Mouse (Mus musculus) kidney, adult 8-10 months (tissue): ENCODE measurements around the gene Kdm2b.

ENCODE experiments used
- DNase-seq, 2 experiments: peaks; one replicate each; pipeline ENCODE4 v3.0.0; 2022

Gene Kdm2b

GRCm38 (mm10) chr5:122971438-122971837, 18.2 kb downstream of the Kdm2b start:
- DNase-seq, result no peak

- DNase-seq, result no peak
Observed at GRCm38 (mm10) chr5:122970056-122970455, 19.6 kb downstream of the Kdm2b start.

- peak; percentile 63 to 85 for DNase-seq
Observed at GRCm38 (mm10) chr5:122968322-122968721, 21.3 kb downstream of the Kdm2b start.

- peak; percentile 51 to 56 for DNase-seq
Observed at GRCm38 (mm10) chr5:122965427-122965826, 24.2 kb downstream of the Kdm2b start.

GRCm38 (mm10) chr5:122964853-122965252, 24.8 kb downstream of the Kdm2b start:
- DNase-seq, result peak in 1 of 2 experiments; percentile 33

GRCm38 (mm10) chr5:122961905-122962304, 27.7 kb downstream of the Kdm2b start:
- peak in 1 of 2 experiments; percentile 31 for DNase-seq

GRCm38 (mm10) chr5:122959391-122959790, 30.2 kb downstream of the Kdm2b start:
- DNase-seq, result no peak

- DNase-seq, result no peak
Observed at GRCm38 (mm10) chr5:122956059-122956458, 33.6 kb downstream of the Kdm2b start.

- DNase-seq, result peak; percentile 20 to 30
Observed at GRCm38 (mm10) chr5:122951913-122952641, 37.5 kb downstream of the Kdm2b start.

- DNase-seq, result peak; percentile 84 to 87
Observed at GRCm38 (mm10) chr5:122951056-122951912, 38.3 kb downstream of the Kdm2b start.

- peak; percentile 31 to 32 for DNase-seq
Observed at GRCm38 (mm10) chr5:122950329-122950953, 39.2 kb downstream of the Kdm2b start.

- DNase-seq, result no peak
Observed at GRCm38 (mm10) chr5:122949101-122949500, 40.5 kb downstream of the Kdm2b start.

GRCm38 (mm10) chr5:122947534-122947933, 42.1 kb downstream of the Kdm2b start:
- DNase-seq, result peak; percentile 38 to 44

GRCm38 (mm10) chr5:122938676-122939075, 50.9 kb downstream of the Kdm2b start:
- DNase-seq, result peak; percentile 65 to 79

- DNase-seq, result no peak
Observed at GRCm38 (mm10) chr5:122937958-122938540, 51.6 kb downstream of the Kdm2b start.

GRCm38 (mm10) chr5:122937031-122937430, 52.6 kb downstream of the Kdm2b start:
- DNase-seq, result no peak

- DNase-seq, result no peak
Observed at GRCm38 (mm10) chr5:122935810-122936209, 53.8 kb downstream of the Kdm2b start.

GRCm38 (mm10) chr5:122930991-122931390, 58.6 kb downstream of the Kdm2b start:
- peak in 1 of 2 experiments; percentile 37 for DNase-seq

GRCm38 (mm10) chr5:122928293-122928692, 61.3 kb downstream of the Kdm2b start:
- no peak for DNase-seq

- DNase-seq, result no peak
Observed at GRCm38 (mm10) chr5:122927703-122928102, 61.9 kb downstream of the Kdm2b start.

- no peak for DNase-seq
Observed at GRCm38 (mm10) chr5:122927092-122927491, 62.5 kb downstream of the Kdm2b start.

GRCm38 (mm10) chr5:122926341-122926740, 63.3 kb downstream of the Kdm2b start:
- DNase-seq, result no peak

GRCm38 (mm10) chr5:122925534-122925958, 64.1 kb downstream of the Kdm2b start:
- peak; percentile 40 to 67 for DNase-seq
